Mouse (Mus musculus) limb, embryonic 13.5 days (tissue): ENCODE results near the gene Rnf223. TPM values are rescaled to one million over a fixed set of nuclear protein-coding genes. Genes with fewer than 3 reads are reported as not detected.

Experiments
- ATAC-seq: fragments of 200-750 bp; cut with Nextera tagmentation; 2 replicates; pipeline ENCODE4 v1.8.0; 2017; ENCODE audit warnings: low read depth, moderate number of reproducible peaks, moderate TSS enrichment; ENCODE audit not compliant: low FRiP score
- H3K27ac ChIP-seq: fragments of 300-500 bp; sonication (generic); 2 replicates; pipeline ENCODE4 v1.5.1; 2015; ENCODE audit warnings: inconsistent platforms, mild to moderate bottlenecking, moderate library complexity
- H3K27me3 ChIP-seq: fragments of 300-500 bp; sonication (generic); 2 replicates; pipeline ENCODE4 v1.6.1; 2015; ENCODE audit warnings: mild to moderate bottlenecking, inconsistent platforms
- H3K36me3 ChIP-seq: fragments of 300-500 bp; sonication (generic); 2 replicates; pipeline ENCODE4 v1.6.1; 2015; ENCODE audit warnings: inconsistent platforms, mild to moderate bottlenecking, moderate library complexity
- H3K4me1 ChIP-seq: fragments of 300-500 bp; sonication (generic); 2 replicates; pipeline ENCODE4 v1.6.1; 2015; ENCODE audit warnings: inconsistent platforms
- H3K4me2 ChIP-seq: fragments of 300-500 bp; sonication (generic); replicated peaks from 2 replicates; pipeline ENCODE4 v1.6.1; 2015; ENCODE audit warnings: inconsistent platforms, mild to moderate bottlenecking, moderate library complexity
- H3K4me3 ChIP-seq: fragments of 300-500 bp; sonication (generic); 2 replicates; pipeline ENCODE4 v1.5.1; 2015; ENCODE audit warnings: moderate library complexity, mild to moderate bottlenecking, inconsistent platforms
- H3K9ac ChIP-seq: fragments of 300-500 bp; sonication (generic); 2 replicates; pipeline ENCODE4 v1.6.1; 2015; ENCODE audit warnings: mild to moderate bottlenecking, inconsistent platforms
- H3K9me3 ChIP-seq: fragments of 300-500 bp; sonication (generic); 2 replicates; pipeline ENCODE4 v1.6.1; 2016; ENCODE audit warnings: inconsistent platforms
- WGBS: fragments of 180-500 bp; shearing (Covaris S2); methylation state at CpG from one replicate; pipeline ENCODE4 v1.1.7; 2015; 5-methylcytosine and 5-hydroxymethylcytosine counted together
- polyA plus RNA-seq: library from polyadenylated mRNA; unstranded; fragments of >200 nt; fragmentation: Nextera tagmentation; extraction: Ambion mirVana; gene quantifications from 2 replicates; pipeline ENCODE4 v1.2.1, GENCODE M21; 2015

Rnf223 gene
- 0.48 and 0.72 TPM in 2 replicates for polyA plus RNA-seq

GRCm38 (mm10) chr4:156130436-156130835, at the start of gene Rnf223:
Gene Rnf223 (plus strand): TSS chr4:156130513.
- H3K36me3 ChIP-seq, result peaks cover 26% of the 10 kb centered on the region
- H3K27ac ChIP-seq, result no peak within 1 kb of the TSS
- no peak for ATAC-seq
- no peaks in the 10 kb centered on the region for H3K4me1 ChIP-seq
- H3K27me3 ChIP-seq, result no peaks in the 10 kb centered on the region
- no peak within 1 kb of the TSS for H3K9ac ChIP-seq
- H3K4me2 ChIP-seq, result no peak within 1 kb of the TSS
- 83% methylated on average over 15 of the region's 15 CpGs for WGBS
- no peak within 1 kb of the TSS for H3K4me3 ChIP-seq
- no peaks in the 10 kb centered on the region for H3K9me3 ChIP-seq

GRCm38 (mm10) chr4:156082621-156083234, 47.6 kb upstream of the Rnf223 start:
- Histone ChIP-seq H3K27ac (no peak overlapping the region), H3K4me1 (peaks cover 26% of the 10 kb centered on the region)
- ATAC-seq, result no peak

GRCm38 (mm10) chr4:156083348-156083747, 47.0 kb upstream of the Rnf223 start:
- no peak overlapping the region for H3K4me3 ChIP-seq
- WGBS, result 48% methylated on average over 5 of the region's 5 CpGs
- no peak for ATAC-seq
- no peak overlapping the region for H3K9ac ChIP-seq
- H3K36me3 ChIP-seq, result no peaks in the 10 kb centered on the region
- H3K27ac ChIP-seq, result no peak overlapping the region
- H3K4me2 ChIP-seq, result no peak overlapping the region
- peaks cover 20% of the 10 kb centered on the region for H3K4me1 ChIP-seq
- no peaks in the 10 kb centered on the region for H3K9me3 ChIP-seq
- H3K27me3 ChIP-seq, result peaks cover 3% of the 10 kb centered on the region

More at GRCm38 (mm10) chr4:156082621-156083234, 47.6 kb upstream of the Rnf223 start:
- Histone ChIP-seq H3K27me3 (peaks cover 9% of the 10 kb centered on the region), H3K4me2 (no peak overlapping the region), H3K9ac (no peak overlapping the region), H3K36me3 (no peaks in the 10 kb centered on the region), H3K9me3 (no peaks in the 10 kb centered on the region), H3K4me3 (no peak overlapping the region)
- WGBS, result 65% methylated on average over 4 of the region's 4 CpGs

- H3K4me1 ChIP-seq, result peaks cover 20% of the 10 kb centered on the region
- no peak overlapping the region for H3K27ac ChIP-seq
- H3K4me3 ChIP-seq, result no peak overlapping the region
- no peaks in the 10 kb centered on the region for H3K9me3 ChIP-seq
- WGBS, result 80% methylated on average over 9 of the region's 9 CpGs
- no peak for ATAC-seq
- H3K4me2 ChIP-seq, result no peak overlapping the region
- no peaks in the 10 kb centered on the region for H3K36me3 ChIP-seq
- no peak overlapping the region for H3K9ac ChIP-seq
- H3K27me3 ChIP-seq, result no peaks in the 10 kb centered on the region; the same call in 1 of the 2 replicates
These were observed 46.0 kb upstream of the Rnf223 start for GRCm38 (mm10) chr4:156084096-156084879.

- Histone ChIP-seq H3K27me3 (no peaks in the 10 kb centered on the region; the same call in 1 of the 2 replicates), H3K36me3 (no peaks in the 10 kb centered on the region), H3K27ac (no peak overlapping the region), H3K4me3 (no peak overlapping the region), H3K9ac (no peak overlapping the region), H3K4me2 (no peak overlapping the region), H3K9me3 (no peaks in the 10 kb centered on the region), H3K4me1 (peaks cover 20% of the 10 kb centered on the region)
- no peak for ATAC-seq
- WGBS, result 82% methylated on average over 8 of the region's 8 CpGs
These were observed 45.1 kb upstream of the Rnf223 start for GRCm38 (mm10) chr4:156085256-156085655.

- H3K4me2 ChIP-seq, result no peak overlapping the region
- WGBS, result 37% methylated on average over 5 of the region's 5 CpGs
- no peak overlapping the region for H3K9ac ChIP-seq
- no peak overlapping the region for H3K27ac ChIP-seq
- peaks cover 1% of the 10 kb centered on the region; the same call in 1 of the 2 replicates for H3K27me3 ChIP-seq
- peaks cover 16% of the 10 kb centered on the region for H3K4me1 ChIP-seq
- ATAC-seq, result no peak
- no peaks in the 10 kb centered on the region for H3K9me3 ChIP-seq
- no peak overlapping the region for H3K4me3 ChIP-seq
- no peaks in the 10 kb centered on the region for H3K36me3 ChIP-seq
These were observed 42.8 kb upstream of the Rnf223 start for GRCm38 (mm10) chr4:156087398-156088087.

- no peaks in the 10 kb centered on the region for H3K4me1 ChIP-seq
- H3K36me3 ChIP-seq, result no peaks in the 10 kb centered on the region
- H3K4me2 ChIP-seq, result no peak overlapping the region
- no peak overlapping the region for H3K4me3 ChIP-seq
- H3K27ac ChIP-seq, result no peak overlapping the region
- no peak overlapping the region for H3K9ac ChIP-seq
- no peaks in the 10 kb centered on the region for H3K9me3 ChIP-seq
- no peak for ATAC-seq
- WGBS, result 79% methylated on average over 1 of the region's 1 CpGs
- H3K27me3 ChIP-seq, result peaks cover 2% of the 10 kb centered on the region; the same call in 1 of the 2 replicates
These were observed 39.1 kb upstream of the Rnf223 start for GRCm38 (mm10) chr4:156091236-156091635.

- ATAC-seq, result no peak
- no peaks in the 10 kb centered on the region for H3K9me3 ChIP-seq
- H3K4me3 ChIP-seq, result no peak overlapping the region
- H3K4me1 ChIP-seq, result no peaks in the 10 kb centered on the region
- no peaks in the 10 kb centered on the region for H3K36me3 ChIP-seq
- H3K4me2 ChIP-seq, result no peak overlapping the region
- peaks cover 2% of the 10 kb centered on the region; the same call in 1 of the 2 replicates for H3K27me3 ChIP-seq
- 76% methylated on average over 1 of the region's 1 CpGs for WGBS
- no peak overlapping the region for H3K27ac ChIP-seq
- H3K9ac ChIP-seq, result no peak overlapping the region
These were observed 37.5 kb upstream of the Rnf223 start for GRCm38 (mm10) chr4:156092765-156093164.

GRCm38 (mm10) chr4:156093758-156094157, 36.6 kb upstream of the Rnf223 start:
- H3K4me1 ChIP-seq, result no peaks in the 10 kb centered on the region
- no peak overlapping the region for H3K27ac ChIP-seq
- no peak overlapping the region for H3K9ac ChIP-seq
- no peaks in the 10 kb centered on the region for H3K36me3 ChIP-seq
- no peak for ATAC-seq
- no peak overlapping the region for H3K4me2 ChIP-seq
- H3K4me3 ChIP-seq, result no peak overlapping the region
- WGBS, result 84% methylated on average over 5 of the region's 5 CpGs
- H3K27me3 ChIP-seq, result 0 out of 2 replicates have a peak, but pooled peaks cover 2% of the 10 kb centered on the region
- H3K9me3 ChIP-seq, result no peaks in the 10 kb centered on the region

GRCm38 (mm10) chr4:156096191-156096590, 34.1 kb upstream of the Rnf223 start:
- H3K27ac ChIP-seq, result no peak overlapping the region
- H3K27me3 ChIP-seq, result 0 out of 2 replicates have a peak, but pooled peaks cover 2% of the 10 kb centered on the region
- no peaks in the 10 kb centered on the region for H3K9me3 ChIP-seq
- no peak overlapping the region for H3K9ac ChIP-seq
- ATAC-seq, result no peak
- no peaks in the 10 kb centered on the region for H3K36me3 ChIP-seq
- H3K4me2 ChIP-seq, result no peak overlapping the region
- no peaks in the 10 kb centered on the region for H3K4me1 ChIP-seq
- no peak overlapping the region for H3K4me3 ChIP-seq
- WGBS, result 95% methylated on average over 1 of the region's 1 CpGs

- H3K9me3 ChIP-seq, result no peaks in the 10 kb centered on the region
- H3K36me3 ChIP-seq, result no peaks in the 10 kb centered on the region
- H3K27ac ChIP-seq, result no peak overlapping the region
- H3K27me3 ChIP-seq, result no peaks in the 10 kb centered on the region
- ATAC-seq, result no peak
- no peaks in the 10 kb centered on the region for H3K4me1 ChIP-seq
- H3K4me2 ChIP-seq, result no peak overlapping the region
- WGBS, result 38% methylated on average over 9 of the region's 9 CpGs
- H3K9ac ChIP-seq, result no peak overlapping the region
- no peak overlapping the region for H3K4me3 ChIP-seq
These were observed 32.4 kb upstream of the Rnf223 start for GRCm38 (mm10) chr4:156097770-156098366.

- Histone ChIP-seq H3K4me3 (no peak overlapping the region), H3K9me3 (no peaks in the 10 kb centered on the region), H3K4me2 (no peak overlapping the region), H3K9ac (no peak overlapping the region), H3K4me1 (no peaks in the 10 kb centered on the region), H3K27me3 (no peaks in the 10 kb centered on the region), H3K27ac (no peak overlapping the region), H3K36me3 (no peaks in the 10 kb centered on the region)
- no peak for ATAC-seq
- WGBS, result 62% methylated on average over 6 of the region's 6 CpGs
These were observed 30.9 kb upstream of the Rnf223 start for GRCm38 (mm10) chr4:156099427-156099826.
